Mouse (Mus musculus) liver, adult 2 months (tissue): Measurements from ENCODE around the gene Adgra1.

Source experiments
- CTCF ChIP-seq: fragments of 200-500 bp; IDR thresholded peaks from 2 replicates; pipeline ENCODE4 v1.5.1; 2011; ENCODE audit warnings: low read depth, low read length, control low read depth
- POLR2A ChIP-seq: fragments of 200-500 bp; IDR thresholded peaks from 2 replicates; pipeline ENCODE4 v1.6.1; 2011; ENCODE audit warnings: low read length, control low read depth; ENCODE audit not compliant: insufficient read depth; ENCODE audit errors: extremely low read depth

GRCm38 (mm10) chr7:139898606-139899005, 64.6 kb downstream of the Adgra1 start:
- TF ChIP-seq CTCF (no peak), POLR2A (no peak)
